Mouse (Mus musculus) erythroblast, embryonic 14.5 days (primary cell): ENCODE measurements around the gene Cyp17a1.

Source experiments
- GATA1 ChIP-seq: IDR thresholded peaks from 2 replicates; pipeline ENCODE4 v1.6.1; 2012; ENCODE audit warnings: low read length, inconsistent platforms, mixed read lengths
- TAL1 ChIP-seq: IDR thresholded peaks from 3 replicates; pipeline ENCODE4 v1.6.1; 2012; ENCODE audit warnings: low read length, inconsistent platforms, mixed read lengths

- TF ChIP-seq GATA1, result no peak
- TF ChIP-seq TAL1, result no peak
These were observed 34.6 kb upstream of the Cyp17a1 start, which contains the start of gene As3mt for GRCm38 (mm10) chr19:46707296-46708151.
